Mouse (Mus musculus): ENCODE data around the gene Nr2f2. TPM values are rescaled to one million over a fixed set of nuclear protein-coding genes. Genes with fewer than 3 reads are reported as not detected.

Gene Nr2f2
- polyA plus RNA-seq (2017; shearing (Covaris generic)): not detected

- ATAC-seq: no peak
Observed at GRCm38 (mm10) chr7:70365941-70366807, at the start of gene Nr2f2. Gene Nr2f2 (minus strand): TSS chr7:70366735.

GRCm38 (mm10) chr7:70414461-70414860 is 47.9 kb upstream of the Nr2f2 start:
- no peak for ATAC-seq

GRCm38 (mm10) chr7:70413646-70414045 is 47.1 kb upstream of the Nr2f2 start:
- no peak for ATAC-seq

DNA sequence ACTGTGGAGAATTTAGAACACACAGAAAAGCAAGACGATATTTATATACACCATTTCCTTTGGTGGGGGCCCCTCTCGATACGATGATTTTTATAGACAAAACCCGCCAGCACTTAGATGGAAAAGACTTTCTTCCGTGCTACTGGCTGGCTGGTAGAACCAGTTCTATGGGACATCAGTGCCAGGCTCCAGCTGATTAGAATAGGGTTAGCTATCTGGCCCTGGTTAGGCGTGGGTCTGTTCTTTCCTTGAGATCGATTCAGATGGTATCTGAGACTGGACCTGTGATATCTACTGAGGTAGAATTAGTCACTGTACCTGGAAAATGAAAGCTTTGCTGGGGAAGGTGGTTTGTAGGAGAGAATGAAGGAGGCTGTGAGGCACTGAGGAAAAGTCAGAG is 46.4 kb upstream of the Nr2f2 start:
- ATAC-seq: no peak

DNA sequence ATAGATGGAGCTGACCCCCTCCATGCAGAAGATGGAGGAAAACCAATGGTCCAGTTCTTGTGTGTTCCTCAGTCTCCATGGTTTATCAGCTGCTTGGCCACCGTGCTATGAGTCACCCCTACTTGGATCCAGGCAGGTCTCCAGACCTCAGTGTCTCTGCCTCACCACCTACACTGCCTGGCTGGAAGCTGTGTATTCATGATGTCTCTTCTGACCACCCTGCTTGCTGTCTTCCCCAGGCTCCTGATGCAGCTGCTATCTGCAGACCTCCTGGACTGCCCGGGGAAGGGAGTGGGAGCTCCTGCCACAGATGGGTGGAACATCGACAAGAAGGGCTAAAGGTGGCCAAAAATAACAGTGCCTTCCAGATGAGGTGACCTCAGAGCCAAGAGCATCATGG is 43.8 kb upstream of the Nr2f2 start:
- no peak for ATAC-seq

GRCm38 (mm10) chr7:70409890-70410289 is 43.4 kb upstream of the Nr2f2 start:
- ATAC-seq: no peak

GRCm38 (mm10) chr7:70408814-70409213 is 42.3 kb upstream of the Nr2f2 start:
- no peak for ATAC-seq

DNA sequence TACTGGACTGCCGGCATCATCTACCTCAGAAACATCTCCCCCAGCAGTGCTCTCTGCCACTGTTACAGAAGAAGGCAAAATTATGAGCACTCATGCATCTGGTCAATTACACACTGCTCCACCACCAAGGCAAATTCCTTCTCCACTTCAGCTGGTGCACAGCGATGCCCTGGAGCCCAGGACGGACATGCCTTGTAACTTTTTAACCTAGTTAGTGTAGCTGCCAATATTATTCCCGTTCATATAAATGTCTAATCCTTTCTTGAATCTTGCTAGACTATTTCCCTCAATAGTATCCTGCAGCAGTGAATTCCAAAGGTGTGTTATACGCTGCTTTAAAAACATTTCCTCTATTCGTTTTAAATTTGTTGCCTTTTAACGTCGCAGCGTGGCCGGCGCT is 40.6 kb upstream of the Nr2f2 start:
- no peak for ATAC-seq

GRCm38 (mm10) chr7:70406527-70406926 is 40.0 kb upstream of the Nr2f2 start:
- ATAC-seq: no peak

- no peak for ATAC-seq
Observed at GRCm38 (mm10) chr7:70405466-70405865, 38.9 kb upstream of the Nr2f2 start.

- ATAC-seq: no peak
Observed at GRCm38 (mm10) chr7:70382828-70383227, 16.3 kb upstream of the Nr2f2 start.

GRCm38 (mm10) chr7:70381409-70382244 is 15.1 kb upstream of the Nr2f2 start:
- no peak for ATAC-seq

DNA sequence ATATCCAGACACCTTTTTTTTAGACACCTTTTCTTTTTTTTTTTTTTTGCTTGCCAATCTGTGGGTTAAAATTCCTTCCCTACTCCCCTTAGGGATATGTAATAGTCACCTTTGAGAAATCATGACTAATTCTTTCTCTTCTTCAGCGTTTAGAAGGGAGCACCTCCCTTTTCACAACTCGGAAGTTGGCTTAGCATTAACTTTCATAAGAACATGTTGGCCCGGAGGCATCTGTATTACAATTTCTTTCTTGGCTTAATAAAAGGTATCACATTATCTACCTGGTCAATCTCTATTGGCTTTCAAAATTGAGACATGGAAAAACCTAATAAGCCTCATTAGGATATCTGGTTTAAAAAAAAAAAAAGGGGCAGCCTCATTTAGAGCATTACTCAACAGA is 14.4 kb upstream of the Nr2f2 start:
- ATAC-seq: no peak

DNA sequence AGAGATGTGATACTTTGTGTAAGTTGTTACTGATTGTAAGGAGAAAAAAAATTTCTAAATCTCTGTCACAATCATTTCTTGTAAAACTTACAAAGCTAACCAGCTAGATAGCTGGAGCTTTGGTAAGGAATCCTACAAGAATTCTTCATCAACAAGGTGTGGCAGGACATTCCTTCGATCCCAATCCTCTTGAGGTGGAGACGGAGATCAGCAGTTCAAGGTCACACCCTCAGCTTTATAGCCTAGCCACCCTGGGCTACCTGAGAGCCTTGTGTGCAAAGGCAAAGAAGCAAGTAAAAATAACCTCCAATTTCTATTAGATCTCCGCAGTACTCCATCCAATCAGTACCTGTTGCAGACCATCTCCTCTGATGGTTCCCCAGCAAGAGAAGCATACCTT is 13.7 kb upstream of the Nr2f2 start:
- no peak for ATAC-seq

GRCm38 (mm10) chr7:70370552-70371262 is 4.2 kb upstream of the Nr2f2 start:
- no peak for ATAC-seq

- ATAC-seq: no peak
Observed at GRCm38 (mm10) chr7:70369731-70370551, 3.4 kb upstream of the Nr2f2 start.

DNA sequence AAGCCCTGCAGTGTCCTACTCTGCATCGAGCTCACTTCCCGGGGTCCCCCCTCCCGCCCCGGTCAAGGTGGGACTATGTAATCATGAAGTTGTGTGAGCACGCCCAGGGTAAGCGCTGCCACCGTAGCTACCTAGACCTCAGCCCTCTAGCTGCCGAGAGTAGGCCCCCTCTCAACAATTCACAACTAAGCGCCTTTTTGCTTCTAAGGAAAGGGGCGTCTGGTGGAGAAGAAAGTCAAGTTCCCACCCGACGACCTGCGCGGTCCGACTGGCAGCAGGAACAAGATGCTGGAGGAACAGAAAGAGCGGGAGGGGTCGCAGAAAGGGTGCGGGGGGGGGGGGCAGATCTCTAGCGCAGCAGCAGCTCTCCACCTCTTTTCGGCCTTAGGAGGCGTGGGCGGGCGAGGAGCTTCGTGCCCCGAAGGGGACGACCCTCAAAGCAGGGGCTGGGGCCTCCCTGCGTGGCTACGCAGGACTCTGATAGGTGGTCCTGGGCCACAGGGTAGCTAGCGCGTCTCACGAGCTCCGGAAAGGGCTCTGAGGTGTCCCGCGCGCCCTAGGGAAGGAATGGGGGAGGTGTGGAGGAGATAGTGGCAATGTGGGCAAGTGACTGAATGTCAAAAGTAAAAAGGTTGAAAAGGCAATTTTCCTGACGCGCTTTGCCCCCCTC is 2.7 kb upstream of the Nr2f2 start:
- ATAC-seq: no peak

DNA sequence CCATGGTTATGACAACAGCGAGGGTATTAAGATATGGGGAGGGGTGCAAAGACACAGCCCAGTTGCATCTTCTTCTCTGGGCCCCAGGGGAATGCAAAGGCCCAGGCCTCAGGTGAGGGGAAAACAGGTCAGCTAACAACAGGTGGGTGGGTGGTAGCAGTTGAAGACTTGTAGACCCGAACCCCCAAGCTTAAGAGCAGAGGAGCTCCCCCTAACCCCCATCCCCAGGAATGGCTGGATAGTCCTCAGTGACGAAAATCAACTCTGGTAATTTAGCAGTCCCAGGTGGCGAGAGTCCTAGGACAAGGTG is 2.2 kb upstream of the Nr2f2 start:
- ATAC-seq: no peak

DNA sequence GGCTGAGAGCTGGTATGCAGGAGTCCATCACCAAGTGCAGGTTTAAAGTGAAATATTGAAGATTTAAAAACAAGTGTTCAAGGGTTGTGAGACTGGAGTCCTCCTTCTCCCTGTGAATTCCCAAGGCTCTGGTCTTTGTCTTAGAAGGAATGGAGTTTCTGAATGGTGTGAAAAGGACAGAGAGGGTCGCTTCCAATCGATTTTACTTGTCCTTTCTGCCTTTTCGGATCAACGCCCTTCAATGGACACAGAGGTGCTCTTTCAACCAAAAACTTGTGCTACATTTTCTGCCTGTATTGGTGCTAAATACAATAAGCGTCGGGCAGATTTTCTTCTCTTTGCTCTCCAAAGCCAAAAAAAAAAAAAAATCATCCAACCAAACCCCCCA is 1.7 kb upstream of the Nr2f2 start:
- ATAC-seq: no peak

- no peak for ATAC-seq
Observed at GRCm38 (mm10) chr7:70367591-70368267, 1.2 kb upstream of the Nr2f2 start.

- no peak for ATAC-seq
Observed at GRCm38 (mm10) chr7:70366808-70367095, 217 bp upstream of the Nr2f2 start.

- no peak for ATAC-seq
Observed at GRCm38 (mm10) chr7:70365401-70365811, 1.1 kb downstream of the Nr2f2 start.
